Comparison of ENCODE assay signal across 15 mouse cellular contexts in genomic region chr11:102265816-102266215, GRCm38 (mm10). TPM values are rescaled to one million over a fixed set of nuclear protein-coding genes. Genes with fewer than 3 reads are reported as not detected.
DNase-seq lines count a peak whose midpoint lies in the region; ATAC-seq and TF ChIP-seq lines count a peak whose summit lies in the region.
"Had no signal": no experiment of that assay in that cellular context is flagged by ENCODE, and none has a peak within 500 bp of the region (broad histone marks: within the 10 kb centered on the region; RNA-seq: fewer than 3 reads in every experiment).

No protein-coding gene starts in this region.

- no peak overlapping the region for H3K27ac ChIP-seq in heart, embryonic 16.5 days (ENCODE audit: low read length)
- H3K27ac ChIP-seq in heart, adult 2 months, result no peak overlapping the region
- H3K27ac ChIP-seq in midbrain, postnatal 0 days (ENCODE audit: low read depth, low read length), result no peak overlapping the region
- H3K27ac ChIP-seq in midbrain, embryonic 11.5 days (ENCODE audit: low read depth, low read length), result no peak overlapping the region
- no peak overlapping the region for H3K27ac ChIP-seq in gastrocnemius, adult 2 months
- H3K27ac ChIP-seq: liver, embryonic 15.5 days had no signal

- DNase-seq in heart, adult 2 months, result no peak
- DNase-seq in midbrain, postnatal 0 days (ENCODE audit: low spot score), result peak; percentile 46
- no peak for DNase-seq in midbrain, embryonic 11.5 days (ENCODE audit: low spot score, missing footprints)
- peak; percentile 84 to 93 for DNase-seq in cerebellum, postnatal 10 days
- no peak for DNase-seq in gastrocnemius, adult 2 months
- DNase-seq in left cerebral cortex, adult 9 months (ENCODE audit: low spot score in 2 of 2), result no peak
- DNase-seq: heart, adult 18-20 months; kidney, adult 11 months; kidney, postnatal 36 days; right cerebral cortex, postnatal 14 days; thymus, postnatal 4 days had no signal

- WGBS in heart, embryonic 16.5 days, result 65% methylated on average over 14 of the region's 14 CpGs
- WGBS in heart, adult 2 months, result 79% methylated on average over 14 of the region's 14 CpGs
- 62% methylated on average over 14 of the region's 14 CpGs for WGBS in midbrain, postnatal 0 days
- 64% methylated on average over 14 of the region's 14 CpGs for WGBS in midbrain, embryonic 11.5 days

- intact Hi-C loops in heart, adult 2 months (cut with DNase I), result loop anchor here (5.0 kb wide), 1 partner anchor 109 kb away; the partner anchor contains the start of gene Tmem101
- intact Hi-C loops in gastrocnemius, adult 2 months (cut with DNase I), result loop anchor here (2.0 to 5.0 kb wide), 2 partner anchors 17 to 124 kb away; partner anchors contain the start of gene BC030867

- no peak for ATAC-seq in heart, embryonic 16.5 days (replicated peaks; ENCODE audit: extremely low read depth, insufficient read depth, low FRiP score)
- ATAC-seq in midbrain, postnatal 0 days (ENCODE audit: low FRiP score), result peak; percentile 27; the same call in 1 of the 2 replicates
- ATAC-seq in midbrain, embryonic 11.5 days (ENCODE audit: low FRiP score), result no peak
- no peak for ATAC-seq in erythroid progenitor cell, adult 5-6 weeks (replicated peaks; ENCODE audit: low FRiP score, poor library complexity, severe bottlenecking)
- ATAC-seq: forebrain, embryonic 14.5 days had no signal

- no peaks in the 10 kb centered on the region; the same call in 1 of the 2 replicates for H3K36me3 ChIP-seq in heart, embryonic 16.5 days (ENCODE audit: control insufficient read depth, insufficient read depth)
- H3K36me3 ChIP-seq in heart, adult 2 months (ENCODE audit: control insufficient read depth, insufficient read depth, low read length), result no peaks in the 10 kb centered on the region
- no peaks in the 10 kb centered on the region for H3K36me3 ChIP-seq in midbrain, postnatal 0 days (ENCODE audit: insufficient read depth, low read length)
- peaks cover 2% of the 10 kb centered on the region; the same call in 1 of the 2 replicates for H3K36me3 ChIP-seq in midbrain, embryonic 11.5 days (ENCODE audit: control insufficient read depth, insufficient read depth, low read length)

- no peak for TF ChIP-seq CTCF in heart, adult 2 months (IDR thresholded peaks at IDR 0.05)
- TF ChIP-seq CTCF in midbrain, postnatal 0 days (IDR thresholded peaks at IDR 0.05), result no peak
- TF ChIP-seq CTCF in gastrocnemius, adult 2 months (IDR thresholded peaks at IDR 0.05), result no peak

- no peak for TF ChIP-seq EP300 in heart, adult 2 months (IDR thresholded peaks at IDR 0.05; ENCODE audit: insufficient read depth, low read depth, low read length)

- no peak overlapping the region for H3K4me3 ChIP-seq in heart, embryonic 16.5 days (ENCODE audit: low read length)
- H3K4me3 ChIP-seq in heart, adult 2 months, result no peak overlapping the region
- H3K4me3 ChIP-seq in midbrain, postnatal 0 days (ENCODE audit: low read depth, low read length), result no peak overlapping the region
- no peak overlapping the region for H3K4me3 ChIP-seq in midbrain, embryonic 11.5 days (ENCODE audit: low read depth, low read length)
- H3K4me3 ChIP-seq in gastrocnemius, adult 2 months, result no peak overlapping the region
- H3K4me3 ChIP-seq: liver, embryonic 15.5 days had no signal

- H3K27me3 ChIP-seq in heart, embryonic 16.5 days (ENCODE audit: control insufficient read depth, insufficient read depth, low read length), result no peaks in the 10 kb centered on the region
- no peaks in the 10 kb centered on the region for H3K27me3 ChIP-seq in heart, adult 2 months (ENCODE audit: control insufficient read depth, insufficient read depth, low read length)
- H3K27me3 ChIP-seq in midbrain, postnatal 0 days (ENCODE audit: insufficient read depth, low read length), result no peaks in the 10 kb centered on the region
- H3K27me3 ChIP-seq in midbrain, embryonic 11.5 days (ENCODE audit: control insufficient read depth, insufficient read depth, low read length), result no peaks in the 10 kb centered on the region
- H3K27me3 ChIP-seq: liver, embryonic 15.5 days had no signal

- no peaks in the 10 kb centered on the region for H3K9me3 ChIP-seq in heart, embryonic 16.5 days (replicated peaks; ENCODE audit: control insufficient read depth, low read length)
- no peaks in the 10 kb centered on the region for H3K9me3 ChIP-seq in midbrain, postnatal 0 days (ENCODE audit: low read length)
- H3K9me3 ChIP-seq in midbrain, embryonic 11.5 days (ENCODE audit: control insufficient read depth, low read length), result no peaks in the 10 kb centered on the region
- H3K9me3 ChIP-seq: liver, embryonic 15.5 days had no signal

- H3K4me1 ChIP-seq in heart, embryonic 16.5 days (ENCODE audit: control insufficient read depth, insufficient read depth, low read length), result peaks cover 14% of the 10 kb centered on the region; the same call in 1 of the 2 replicates
- H3K4me1 ChIP-seq in heart, adult 2 months (ENCODE audit: control insufficient read depth, insufficient read depth, low read length), result no peaks in the 10 kb centered on the region; the same call in 1 of the 2 replicates
- no peaks in the 10 kb centered on the region for H3K4me1 ChIP-seq in midbrain, postnatal 0 days (ENCODE audit: insufficient read depth, low read length)
- H3K4me1 ChIP-seq in midbrain, embryonic 11.5 days (ENCODE audit: control insufficient read depth, insufficient read depth, low read length), result no peaks in the 10 kb centered on the region

- peak overlapping the region; percentile 1; the same call in 1 of the 2 replicates for H3K9ac ChIP-seq in heart, embryonic 16.5 days (ENCODE audit: low read length)
- H3K9ac ChIP-seq in heart, adult 2 months (ENCODE audit: low read depth, low read length), result no peak overlapping the region
- H3K9ac ChIP-seq in midbrain, postnatal 0 days (replicated peaks; ENCODE audit: low read length, poor library complexity, severe bottlenecking), result no peak overlapping the region
- H3K9ac ChIP-seq in midbrain, embryonic 11.5 days (ENCODE audit: low read length), result no peak overlapping the region
- H3K9ac ChIP-seq: liver, embryonic 15.5 days had no signal

- H3K79me2 ChIP-seq in heart, adult 2 months (replicated peaks; ENCODE audit: control insufficient read depth, insufficient read depth, low read length), result no peaks in the 10 kb centered on the region

- TF ChIP-seq POLR2A in heart, adult 2 months (IDR thresholded peaks at IDR 0.05; ENCODE audit: insufficient read depth, low read depth, low read length), result no peak

- no peak overlapping the region for H3K4me2 ChIP-seq in heart, embryonic 16.5 days (ENCODE audit: low read depth, low read length)
- H3K4me2 ChIP-seq in midbrain, postnatal 0 days (ENCODE audit: low read depth, low read length, poor library complexity, severe bottlenecking), result no peak overlapping the region
- no peak overlapping the region for H3K4me2 ChIP-seq in midbrain, embryonic 11.5 days
- H3K4me2 ChIP-seq: liver, embryonic 15.5 days had no signal

RNA-seq across cellular contexts. Expression of gene Asb16, which starts 2.7 kb away (rescaled TPM):
- polyA plus RNA-seq in heart, embryonic 16.5 days (2015; fragmentation: Nextera tagmentation; extraction: Ambion mirVana), result 0.08 and 0.09 TPM in 2 replicates
- 1 to 10 TPM in 1 of 2 experiments, under 1 TPM in 1; 0.89 to 1.1 TPM for total RNA-seq in heart, adult 2 months (2021)
- 0.70 and 0.74 TPM in 2 replicates for polyA plus RNA-seq in heart, adult 2 months (2012; rRNA removed)
- total RNA-seq in midbrain, postnatal 0 days (2014; rRNA removed), result 2.3 and 2.5 TPM in 2 replicates
- 0.28 and 0.32 TPM in 2 replicates for polyA plus RNA-seq in midbrain, postnatal 0 days (2015; fragmentation: Nextera tagmentation; extraction: Ambion mirVana)
- polyA plus RNA-seq in midbrain, embryonic 11.5 days (2014; fragmentation: Nextera tagmentation; extraction: Ambion mirVana), result 0.08 TPM in 1 of 2 replicates, not detected in the other
- 10 to 100 TPM; 78.2 to 80.4 TPM for total RNA-seq in gastrocnemius, adult 2 months (2021)
- not detected in 2 replicates for total RNA-seq in erythroid progenitor cell, adult 5-6 weeks (2015; ENCODE audit: low replicate concordance)
- total RNA-seq in erythroid progenitor cell, adult 5-6 weeks (2017; ENCODE audit: low replicate concordance), result not detected in 2 replicates
- polyA plus RNA-seq: forebrain, embryonic 14.5 days had no signal

RNA-seq across cellular contexts. Expression of gene BC030867, which starts 17.1 kb away (rescaled TPM):
- 11.8 and 12.3 TPM in 2 replicates for polyA plus RNA-seq in heart, embryonic 16.5 days (2015; fragmentation: Nextera tagmentation; extraction: Ambion mirVana)
- total RNA-seq in heart, adult 2 months (2021), result under 1 TPM; 0.26 to 0.32 TPM
- polyA plus RNA-seq in heart, adult 2 months (2012; rRNA removed), result 0.45 and 0.56 TPM in 2 replicates
- total RNA-seq in midbrain, postnatal 0 days (2014; rRNA removed), result 2.1 TPM in 2 replicates
- polyA plus RNA-seq in midbrain, postnatal 0 days (2015; fragmentation: Nextera tagmentation; extraction: Ambion mirVana), result 0.53 and 0.60 TPM in 2 replicates
- 17.4 and 18.4 TPM in 2 replicates for polyA plus RNA-seq in midbrain, embryonic 11.5 days (2014; fragmentation: Nextera tagmentation; extraction: Ambion mirVana)
- not detected for total RNA-seq in gastrocnemius, adult 2 months (2021)
- total RNA-seq in erythroid progenitor cell, adult 5-6 weeks (2015; ENCODE audit: low replicate concordance), result 26.7 and 30.2 TPM in 2 replicates
- 14.4 and 14.5 TPM in 2 replicates for total RNA-seq in erythroid progenitor cell, adult 5-6 weeks (2017; ENCODE audit: low replicate concordance)

RNA-seq across cellular contexts. Expression of gene Tmub2, which starts 18.9 kb away (rescaled TPM):
- polyA plus RNA-seq in heart, embryonic 16.5 days (2015; fragmentation: Nextera tagmentation; extraction: Ambion mirVana), result 42.6 and 44.9 TPM in 2 replicates
- 10 to 100 TPM; 22.9 to 26.2 TPM for total RNA-seq in heart, adult 2 months (2021)
- 32.8 and 43.2 TPM in 2 replicates for polyA plus RNA-seq in heart, adult 2 months (2012; rRNA removed)
- 80.5 and 90.8 TPM in 2 replicates for total RNA-seq in midbrain, postnatal 0 days (2014; rRNA removed)
- polyA plus RNA-seq in midbrain, postnatal 0 days (2015; fragmentation: Nextera tagmentation; extraction: Ambion mirVana), result 65.4 and 73.9 TPM in 2 replicates
- 54.0 and 55.7 TPM in 2 replicates for polyA plus RNA-seq in midbrain, embryonic 11.5 days (2014; fragmentation: Nextera tagmentation; extraction: Ambion mirVana)
- total RNA-seq in gastrocnemius, adult 2 months (2021), result 10 to 100 TPM; 13.9 to 15.7 TPM
- 46.1 and 52.6 TPM in 2 replicates for total RNA-seq in erythroid progenitor cell, adult 5-6 weeks (2015; ENCODE audit: low replicate concordance)
- total RNA-seq in erythroid progenitor cell, adult 5-6 weeks (2017; ENCODE audit: low replicate concordance), result 36.9 and 43.5 TPM in 2 replicates

RNA-seq across cellular contexts. Expression of gene Atxn7l3, which starts 30.6 kb away (rescaled TPM):
- 7.1 and 9.1 TPM in 2 replicates for polyA plus RNA-seq in heart, embryonic 16.5 days (2015; fragmentation: Nextera tagmentation; extraction: Ambion mirVana)
- total RNA-seq in heart, adult 2 months (2021), result 10 to 100 TPM; 19.0 to 21.7 TPM
- polyA plus RNA-seq in heart, adult 2 months (2012; rRNA removed), result 17.4 and 21.2 TPM in 2 replicates
- total RNA-seq in midbrain, postnatal 0 days (2014; rRNA removed), result 166 and 169 TPM in 2 replicates
- 25.4 and 26.5 TPM in 2 replicates for polyA plus RNA-seq in midbrain, postnatal 0 days (2015; fragmentation: Nextera tagmentation; extraction: Ambion mirVana)
- polyA plus RNA-seq in midbrain, embryonic 11.5 days (2014; fragmentation: Nextera tagmentation; extraction: Ambion mirVana), result 13.3 and 15.2 TPM in 2 replicates
- 10 to 100 TPM; 12.0 to 12.6 TPM for total RNA-seq in gastrocnemius, adult 2 months (2021)
- total RNA-seq in erythroid progenitor cell, adult 5-6 weeks (2015; ENCODE audit: low replicate concordance), result 14.3 and 22.0 TPM in 2 replicates
- total RNA-seq in erythroid progenitor cell, adult 5-6 weeks (2017; ENCODE audit: low replicate concordance), result 9.8 and 16.8 TPM in 2 replicates

RNA-seq across cellular contexts. Expression of gene Hdac5, which starts 35.9 kb away (rescaled TPM):
- 86.7 and 96.4 TPM in 2 replicates for polyA plus RNA-seq in heart, embryonic 16.5 days (2015; fragmentation: Nextera tagmentation; extraction: Ambion mirVana)
- 100 to 1,000 TPM; 113 to 137 TPM for total RNA-seq in heart, adult 2 months (2021)
- polyA plus RNA-seq in heart, adult 2 months (2012; rRNA removed), result 92.6 and 98.5 TPM in 2 replicates
- total RNA-seq in midbrain, postnatal 0 days (2014; rRNA removed), result 183 and 263 TPM in 2 replicates
- 61.9 and 65.9 TPM in 2 replicates for polyA plus RNA-seq in midbrain, postnatal 0 days (2015; fragmentation: Nextera tagmentation; extraction: Ambion mirVana)
- 25.6 and 31.9 TPM in 2 replicates for polyA plus RNA-seq in midbrain, embryonic 11.5 days (2014; fragmentation: Nextera tagmentation; extraction: Ambion mirVana)
- total RNA-seq in gastrocnemius, adult 2 months (2021), result 10 to 100 TPM; 78.3 to 78.7 TPM
- 11.9 and 36.9 TPM in 2 replicates for total RNA-seq in erythroid progenitor cell, adult 5-6 weeks (2015; ENCODE audit: low replicate concordance)
- total RNA-seq in erythroid progenitor cell, adult 5-6 weeks (2017; ENCODE audit: low replicate concordance), result 6.4 and 9.9 TPM in 2 replicates

Comparison
In these comparisons a context has a peak if more than half of its experiments do, and no peak if none do; other contexts are left out.
1. DNase-seq: peak in midbrain, postnatal 0 days (single experiment) and cerebellum, postnatal 10 days (2 of 2); none in heart, adult 2 months (0 of 2), midbrain, embryonic 11.5 days (single experiment), gastrocnemius, adult 2 months (single experiment) and left cerebral cortex, adult 9 months (0 of 2).
2. RNA of gene Asb16, which starts 2.7 kb away (total RNA-seq): 78.2 to 80.4 TPM in gastrocnemius, adult 2 months; 2.3 to 2.5 TPM in midbrain, postnatal 0 days, 0.89 to 1.1 TPM in heart, adult 2 months and not detected in erythroid progenitor cell, adult 5-6 weeks; every median in the first group is over 10 times any median in the second.